Mouse (Mus musculus) midbrain, embryonic 11.5 days (tissue): ENCODE measurements around the gene Zbtb4. TPM values are rescaled to one million over a fixed set of nuclear protein-coding genes. Genes with fewer than 3 reads are reported as not detected.

Experiments used
- ATAC-seq: fragments of 200-750 bp; cut with Nextera tagmentation; 2 replicates; pipeline ENCODE4 v1.8.0; 2017; ENCODE audit warnings: moderate TSS enrichment, moderate library complexity; ENCODE audit not compliant: low FRiP score
- DNase-seq: peaks from one replicate; pipeline ENCODE4 v3.0.0; 2015; ENCODE audit warnings: low spot score; ENCODE audit errors: missing footprints
- H3K27ac ChIP-seq: fragments of 300-500 bp; sonication (generic); 2 replicates; pipeline ENCODE4 v1.5.1; 2014; ENCODE audit warnings: low read depth, low read length
- H3K27me3 ChIP-seq: fragments of 300-500 bp; sonication (generic); 2 replicates; pipeline ENCODE4 v1.6.1; 2014; ENCODE audit warnings: mild to moderate bottlenecking, low read length, moderate library complexity, mixed read lengths; ENCODE audit not compliant: control insufficient read depth, insufficient read depth
- H3K36me3 ChIP-seq: fragments of 300-500 bp; sonication (generic); 2 replicates; pipeline ENCODE4 v1.6.1; 2014; ENCODE audit warnings: mild to moderate bottlenecking, low read length, moderate library complexity, mixed read lengths; ENCODE audit not compliant: control insufficient read depth, insufficient read depth
- H3K4me1 ChIP-seq: fragments of 300-500 bp; sonication (generic); 2 replicates; pipeline ENCODE4 v1.6.1; 2014; ENCODE audit warnings: low read length; ENCODE audit not compliant: control insufficient read depth, insufficient read depth
- H3K4me2 ChIP-seq: fragments of 300-500 bp; sonication (generic); 2 replicates; pipeline ENCODE4 v1.6.1; 2014; ENCODE audit warnings: mild to moderate bottlenecking, moderate library complexity
- H3K4me3 ChIP-seq: fragments of 300-500 bp; sonication (generic); 2 replicates; pipeline ENCODE4 v1.5.1; 2014; ENCODE audit warnings: low read depth, low read length
- H3K9ac ChIP-seq: fragments of 300-500 bp; sonication (generic); 2 replicates; pipeline ENCODE4 v1.6.1; 2014; ENCODE audit warnings: low read length
- H3K9me3 ChIP-seq: fragments of 300-500 bp; sonication (generic); 2 replicates; pipeline ENCODE4 v1.6.1; 2016; ENCODE audit warnings: low read length; ENCODE audit not compliant: control insufficient read depth
- WGBS: fragments of 180-500 bp; shearing (Covaris S2); extraction: QIAGEN DNeasy Blood & Tissue Kit; methylation state at CpG from one replicate; pipeline ENCODE4 v1.1.7; 2014; 5-methylcytosine and 5-hydroxymethylcytosine counted together
- polyA plus RNA-seq: library from polyadenylated mRNA; unstranded; fragments of >200 nt; fragmentation: Nextera tagmentation; extraction: Ambion mirVana; gene quantifications from 2 replicates; pipeline ENCODE4 v1.2.1, GENCODE M21; 2014

Zbtb4 gene
- polyA plus RNA-seq, 1 experiment from 2014 or later, result 0.90 TPM

GRCm38 (mm10) chr11:69793429-69793828, 27.7 kb downstream of the Zbtb4 start:
- ATAC-seq (no peak), DNase-seq (peak; percentile 70)
- no peak overlapping the region for H3K4me3 ChIP-seq
- no peaks in the 10 kb centered on the region for H3K9me3 ChIP-seq
- no peak overlapping the region for H3K9ac ChIP-seq
- no peaks in the 10 kb centered on the region for H3K36me3 ChIP-seq
- 62% methylated on average over 5 of the region's 5 CpGs for WGBS
- H3K27me3 ChIP-seq, result peaks cover 11% of the 10 kb centered on the region
- H3K4me2 ChIP-seq, result no peak overlapping the region
- H3K27ac ChIP-seq, result no peak overlapping the region
- peaks cover 4% of the 10 kb centered on the region; the same call in 1 of the 2 replicates for H3K4me1 ChIP-seq

GRCm38 (mm10) chr11:69795168-69795982, 29.7 kb downstream of the Zbtb4 start, which contains the start of gene Chrnb1:
Gene Chrnb1, minus strand, starts transcription at chr11:69795943.
- DNase-seq (peak; percentile 95), ATAC-seq (peak; percentile 93)
- WGBS, result 2% methylated on average over 52 of the region's 52 CpGs
- H3K9ac ChIP-seq, result peak within 1 kb of the TSS; percentile 49; the same call in 1 of the 2 replicates
- peaks cover 11% of the 10 kb centered on the region for H3K27me3 ChIP-seq
- no peaks in the 10 kb centered on the region for H3K36me3 ChIP-seq
- H3K4me1 ChIP-seq, result peaks cover 20% of the 10 kb centered on the region
- peak within 1 kb of the TSS; percentile 31 for H3K4me3 ChIP-seq
- no peaks in the 10 kb centered on the region for H3K9me3 ChIP-seq
- H3K27ac ChIP-seq, result no peak within 1 kb of the TSS
- H3K4me2 ChIP-seq, result peak within 1 kb of the TSS; percentile 76

GRCm38 (mm10) chr11:69795983-69796435, 30.3 kb downstream of the Zbtb4 start:
- no peak overlapping the region for H3K27ac ChIP-seq
- peaks cover 21% of the 10 kb centered on the region for H3K4me1 ChIP-seq
- H3K9ac ChIP-seq, result peak overlapping the region; percentile 49; the same call in 1 of the 2 replicates
- peak overlapping the region; percentile 76 for H3K4me2 ChIP-seq
- no peaks in the 10 kb centered on the region for H3K36me3 ChIP-seq
- no peak for ATAC-seq
- peak overlapping the region; percentile 31 for H3K4me3 ChIP-seq
- H3K9me3 ChIP-seq, result no peaks in the 10 kb centered on the region
- peaks cover 12% of the 10 kb centered on the region for H3K27me3 ChIP-seq
- 2% methylated on average over 13 of the region's 13 CpGs for WGBS
- no peak for DNase-seq

- WGBS, result 79% methylated on average over 7 of the region's 7 CpGs
- Histone ChIP-seq H3K9ac (no peak overlapping the region), H3K27ac (no peak overlapping the region), H3K4me1 (peaks cover 38% of the 10 kb centered on the region), H3K4me2 (no peak overlapping the region), H3K4me3 (no peak overlapping the region), H3K27me3 (peaks cover 31% of the 10 kb centered on the region), H3K9me3 (no peaks in the 10 kb centered on the region), H3K36me3 (no peaks in the 10 kb centered on the region)
- no peak for ATAC-seq
- no peak for DNase-seq
These were observed 32.2 kb downstream of the Zbtb4 start for GRCm38 (mm10) chr11:69797924-69798323.

- Histone ChIP-seq H3K4me2 (peak overlapping the region; percentile 92), H3K9me3 (no peaks in the 10 kb centered on the region), H3K27me3 (peaks cover 44% of the 10 kb centered on the region), H3K4me1 (peaks cover 54% of the 10 kb centered on the region), H3K9ac (peak overlapping the region; percentile 76), H3K36me3 (no peaks in the 10 kb centered on the region), H3K4me3 (peak overlapping the region; percentile 43), H3K27ac (peak overlapping the region; percentile 67)
- no peak for ATAC-seq
- WGBS, result 32% methylated on average over 10 of the region's 12 CpGs
- peak; percentile 91 for DNase-seq
These were observed 33.9 kb downstream of the Zbtb4 start for GRCm38 (mm10) chr11:69799394-69800137.

- H3K27me3 ChIP-seq, result peaks cover 49% of the 10 kb centered on the region
These were observed 34.4 kb downstream of the Zbtb4 start for GRCm38 (mm10) chr11:69800138-69800391.

GRCm38 (mm10) chr11:69800392-69801197, 34.9 kb downstream of the Zbtb4 start:
- H3K36me3 ChIP-seq, result no peaks in the 10 kb centered on the region
- ATAC-seq (peak; percentile 76), DNase-seq (peak; percentile 99)
- H3K27ac ChIP-seq, result peak overlapping the region; percentile 49
- peaks cover 54% of the 10 kb centered on the region for H3K4me1 ChIP-seq
- H3K4me2 ChIP-seq, result peak overlapping the region; percentile 92
- no peaks in the 10 kb centered on the region for H3K9me3 ChIP-seq
- H3K9ac ChIP-seq, result peak overlapping the region; percentile 76
- WGBS, result under 1% methylated on average over 36 of the region's 36 CpGs
- peaks cover 55% of the 10 kb centered on the region for H3K27me3 ChIP-seq
- peak overlapping the region; percentile 43 for H3K4me3 ChIP-seq

More at GRCm38 (mm10) chr11:69800138-69800391, 34.4 kb downstream of the Zbtb4 start:
- DNase-seq (no peak), ATAC-seq (peak; percentile 9)
- Histone ChIP-seq H3K4me2 (peak overlapping the region; percentile 92), H3K27ac (peak overlapping the region; percentile 49; the same call in 1 of the 2 replicates), H3K4me3 (peak overlapping the region; percentile 43), H3K36me3 (no peaks in the 10 kb centered on the region), H3K4me1 (peaks cover 55% of the 10 kb centered on the region), H3K9ac (peak overlapping the region; percentile 76), H3K9me3 (no peaks in the 10 kb centered on the region)
- WGBS, result under 1% methylated on average over 11 of the region's 11 CpGs

GRCm38 (mm10) chr11:69801379-69801977, 35.8 kb downstream of the Zbtb4 start, which contains the start of gene Fgf11:
Gene Fgf11, minus strand, starts transcription at chr11:69801857.
- Histone ChIP-seq H3K27me3 (peaks cover 57% of the 10 kb centered on the region), H3K9ac (peak within 1 kb of the TSS; percentile 76), H3K4me1 (peaks cover 51% of the 10 kb centered on the region), H3K9me3 (no peaks in the 10 kb centered on the region), H3K36me3 (no peaks in the 10 kb centered on the region), H3K27ac (peak within 1 kb of the TSS; percentile 49), H3K4me2 (peak within 1 kb of the TSS; percentile 92), H3K4me3 (peak within 1 kb of the TSS; percentile 44)
- 2% methylated on average over 33 of the region's 33 CpGs for WGBS
- ATAC-seq (no peak), DNase-seq (peak; percentile 89)
